Mouse (Mus musculus) spleen, postnatal 10 days (tissue): Measurements from ENCODE around the gene Fgfr2.

ENCODE experiments used
- DNase-seq, 2 experiments: peaks; one replicate each; pipeline ENCODE4 v3.0.0; 2021 to 2022; ENCODE audit warnings: low spot score in 2 of 2

The Fgfr2 gene

GRCm38 (mm10) chr7:133088411-133088810 is 34.7 kb downstream of the Fgfr2 start:
- DNase-seq, result no peak

DNA sequence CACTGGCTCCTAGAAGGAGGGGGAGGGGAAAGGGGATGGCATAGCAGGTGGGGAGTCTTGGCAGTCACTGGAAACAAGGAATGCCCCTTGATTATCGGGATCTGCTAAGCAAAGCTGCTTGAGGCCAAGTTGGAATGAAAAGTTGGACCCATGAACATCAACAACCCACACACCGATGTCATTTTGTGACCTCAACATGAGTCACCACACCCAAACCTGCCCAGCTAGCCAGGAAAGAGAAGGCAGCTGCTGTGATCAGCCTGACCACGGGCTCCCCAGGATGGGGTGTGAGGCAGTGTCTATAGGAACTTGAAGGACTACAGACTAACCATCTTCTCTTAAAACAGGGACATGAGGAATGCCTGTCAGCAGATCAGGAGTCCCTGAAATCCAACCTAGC is 37.7 kb downstream of the Fgfr2 start:
- no peak for DNase-seq

DNA sequence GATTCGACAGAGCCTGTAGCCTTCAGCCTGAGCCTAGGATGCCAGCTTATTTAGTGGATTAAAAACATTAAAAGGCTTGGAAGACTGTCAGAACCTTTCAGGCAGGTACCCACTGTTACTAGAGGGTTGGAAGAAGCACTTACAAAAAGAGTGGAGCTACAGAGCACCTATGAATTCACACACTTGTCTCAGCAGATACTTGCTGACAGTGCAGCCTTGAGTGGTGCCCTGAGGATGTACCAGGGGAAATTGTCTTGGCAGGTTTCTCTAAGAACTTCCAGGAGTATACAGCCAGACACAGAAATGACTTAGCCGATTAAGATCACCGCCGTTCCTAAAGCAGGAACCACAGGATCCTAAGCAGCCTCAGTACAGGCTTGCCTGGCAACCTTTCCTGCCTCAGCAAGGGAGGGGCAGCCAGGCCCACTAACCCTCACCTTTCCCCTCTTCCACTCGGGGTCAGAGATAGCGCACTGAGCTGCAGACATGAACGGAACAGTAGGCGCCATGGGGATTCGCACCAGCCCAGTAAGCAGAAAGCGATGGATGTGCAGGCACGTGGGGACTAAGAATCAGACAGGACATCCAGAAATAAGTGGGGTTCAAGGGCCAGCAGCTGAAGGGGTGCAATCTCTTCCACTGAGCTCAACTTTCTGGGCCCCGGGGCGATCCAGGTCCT is 39.1 kb downstream of the Fgfr2 start:
- no peak for DNase-seq

- no peak for DNase-seq
These were observed 44.2 kb downstream of the Fgfr2 start for GRCm38 (mm10) chr7:133078929-133079328.

DNA sequence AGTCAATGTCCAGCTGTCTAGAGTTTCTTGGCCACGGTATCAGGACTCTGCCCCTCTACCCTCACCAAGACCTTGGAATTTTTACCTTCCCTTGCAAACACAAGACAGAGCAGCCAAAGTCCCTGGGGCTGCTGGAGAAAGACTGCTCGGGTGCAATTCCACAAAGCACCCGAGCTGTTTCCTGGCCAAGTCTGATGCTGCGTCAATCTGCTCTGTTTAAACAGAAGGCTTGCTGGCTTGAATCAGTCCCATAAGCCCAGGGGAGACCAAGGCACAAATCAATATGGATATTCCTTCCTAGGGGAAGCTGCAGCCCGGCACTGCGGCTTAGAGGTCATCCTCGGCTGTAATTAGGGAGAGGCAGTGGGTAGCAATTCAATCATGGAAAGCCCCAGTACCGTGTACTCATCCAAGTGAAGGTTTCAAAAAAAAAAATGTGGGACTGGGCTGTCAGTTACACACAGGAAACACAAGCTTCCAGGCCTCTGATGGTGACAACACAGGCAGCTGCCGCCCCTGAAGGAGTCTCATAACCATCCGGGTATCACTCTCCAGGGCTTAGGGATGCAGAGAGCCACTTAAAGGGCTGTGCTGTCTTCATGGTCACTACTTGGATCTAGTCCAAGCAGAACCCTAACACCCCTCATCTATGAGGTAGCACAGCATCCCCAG is 48.6 kb downstream of the Fgfr2 start:
- no peak for DNase-seq

DNA sequence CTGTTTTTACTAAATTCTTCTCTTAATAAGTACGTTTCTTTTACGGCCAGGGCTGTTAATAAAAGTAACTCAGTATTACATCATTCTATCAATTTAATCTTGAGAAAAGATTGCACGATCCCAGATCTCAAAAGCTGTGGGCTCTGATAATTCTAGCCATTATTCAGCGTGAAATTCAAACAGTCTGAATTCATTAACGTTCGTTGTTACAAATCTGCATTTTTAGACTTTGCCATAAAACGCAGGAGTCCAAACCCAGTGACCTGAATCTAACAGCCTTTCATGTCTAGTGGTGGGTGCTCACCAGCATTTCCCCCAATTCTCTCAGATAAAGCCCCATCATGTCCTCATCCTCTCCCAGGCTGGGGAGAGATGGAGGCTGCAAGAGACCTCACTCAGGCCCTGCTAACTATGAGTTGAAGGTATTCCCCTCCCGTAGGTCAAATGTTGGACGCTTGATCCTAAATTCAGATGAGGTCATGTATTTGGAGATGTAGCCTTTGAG is 50.0 kb downstream of the Fgfr2 start:
- no peak for DNase-seq

GRCm38 (mm10) chr7:133072535-133072934 is 50.6 kb downstream of the Fgfr2 start:
- no peak for DNase-seq

- DNase-seq, result no peak
These were observed 55.8 kb downstream of the Fgfr2 start for GRCm38 (mm10) chr7:133067321-133067841.

- no peak for DNase-seq
These were observed 56.4 kb downstream of the Fgfr2 start for GRCm38 (mm10) chr7:133066776-133067175.

GRCm38 (mm10) chr7:133062055-133062454 is 61.1 kb downstream of the Fgfr2 start:
- no peak for DNase-seq

GRCm38 (mm10) chr7:133060170-133060569 is 63.0 kb downstream of the Fgfr2 start:
- no peak for DNase-seq

- DNase-seq, result no peak
These were observed 63.5 kb downstream of the Fgfr2 start for GRCm38 (mm10) chr7:133059517-133060104.

DNA sequence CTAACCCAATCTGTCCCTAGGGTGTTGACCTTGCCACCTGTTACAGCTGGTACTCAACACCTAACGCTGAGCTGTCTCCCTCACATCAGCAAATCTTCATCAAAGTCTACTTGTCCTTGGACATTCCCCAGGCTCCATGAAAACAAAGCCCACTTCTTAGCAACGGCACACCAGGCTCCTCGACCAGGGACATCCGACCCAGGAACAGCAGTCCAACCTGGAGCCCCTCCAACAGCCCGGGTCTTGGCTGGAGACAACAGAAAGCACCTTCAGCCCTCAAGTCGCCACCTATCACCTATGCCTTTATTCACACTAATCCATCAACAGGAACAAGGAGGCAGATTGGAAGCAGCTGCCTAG is 64.0 kb downstream of the Fgfr2 start:
- no peak for DNase-seq

DNA sequence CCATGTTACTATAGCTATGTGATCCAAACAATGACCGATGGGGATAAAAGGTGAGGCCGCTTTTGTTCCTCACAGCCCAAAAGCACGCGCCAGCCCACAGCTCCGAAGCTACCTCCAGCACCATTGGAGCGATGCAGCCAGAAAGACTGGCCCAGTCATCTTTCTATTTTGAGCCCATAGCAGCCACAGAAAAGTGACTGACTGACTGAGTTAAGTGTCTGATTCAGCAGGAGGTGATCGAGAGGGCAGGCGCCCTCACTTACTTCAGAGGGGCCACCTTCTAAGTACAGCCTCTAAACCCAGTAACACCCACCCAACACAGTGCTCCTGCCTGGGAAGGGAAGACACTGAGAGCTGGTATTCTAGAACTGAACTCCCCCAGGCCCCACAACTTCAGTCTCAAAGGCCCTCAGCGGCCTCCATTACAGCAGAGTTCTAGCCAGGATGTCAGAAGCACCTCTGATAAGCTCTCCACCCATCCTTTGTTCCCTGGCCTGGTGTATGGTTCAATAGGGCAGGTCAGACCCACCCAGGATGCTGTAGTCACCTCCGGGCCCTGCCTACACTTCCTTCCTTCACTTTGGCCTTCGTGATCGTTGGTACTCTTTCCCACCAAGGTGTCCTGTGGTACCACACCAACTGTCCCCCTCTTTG is 64.5 kb downstream of the Fgfr2 start:
- no peak for DNase-seq

DNA sequence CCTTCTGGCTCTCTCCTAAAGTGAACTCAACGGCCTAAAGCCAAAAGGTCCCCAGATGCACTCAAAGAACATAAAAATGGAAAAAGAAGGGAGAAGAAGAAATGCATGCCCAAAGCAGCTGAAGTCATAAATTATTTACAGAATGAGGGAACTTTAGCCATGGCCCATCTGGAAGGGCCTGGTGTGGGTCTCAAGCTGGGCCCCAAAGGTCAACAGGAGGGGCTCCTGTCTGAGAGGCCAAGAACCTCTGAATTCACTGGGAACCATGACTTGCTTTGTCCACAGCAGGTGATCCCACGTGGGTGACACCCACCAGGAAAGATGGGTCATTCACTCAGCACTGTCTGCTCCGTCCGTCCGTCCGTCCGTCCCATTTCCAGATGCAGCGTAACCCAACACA is 66.2 kb downstream of the Fgfr2 start:
- no peak for DNase-seq

- no peak for DNase-seq
These were observed 68.7 kb downstream of the Fgfr2 start for GRCm38 (mm10) chr7:133054486-133054885.

- DNase-seq, result no peak
These were observed 69.4 kb downstream of the Fgfr2 start for GRCm38 (mm10) chr7:133053757-133054156.

DNA sequence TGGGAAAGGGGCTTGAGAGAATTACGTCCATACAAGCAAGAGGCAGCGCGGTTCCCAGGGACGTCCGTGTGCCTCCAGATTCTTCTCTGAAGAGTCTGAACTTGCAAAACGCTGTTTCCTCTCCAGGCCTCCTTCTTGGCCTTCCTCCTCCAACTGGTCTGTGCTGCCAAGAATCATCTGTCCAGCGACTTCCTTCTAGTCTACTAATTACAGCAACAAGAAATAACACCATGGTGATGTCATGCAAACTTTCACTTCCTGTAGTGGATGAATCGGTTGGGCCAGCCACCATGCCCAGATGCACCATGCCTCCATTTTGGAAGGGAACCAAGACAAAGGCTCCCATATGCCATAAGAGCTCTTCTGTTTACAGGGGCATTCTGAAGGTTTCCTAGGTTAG is 70.3 kb downstream of the Fgfr2 start:
- no peak for DNase-seq

DNA sequence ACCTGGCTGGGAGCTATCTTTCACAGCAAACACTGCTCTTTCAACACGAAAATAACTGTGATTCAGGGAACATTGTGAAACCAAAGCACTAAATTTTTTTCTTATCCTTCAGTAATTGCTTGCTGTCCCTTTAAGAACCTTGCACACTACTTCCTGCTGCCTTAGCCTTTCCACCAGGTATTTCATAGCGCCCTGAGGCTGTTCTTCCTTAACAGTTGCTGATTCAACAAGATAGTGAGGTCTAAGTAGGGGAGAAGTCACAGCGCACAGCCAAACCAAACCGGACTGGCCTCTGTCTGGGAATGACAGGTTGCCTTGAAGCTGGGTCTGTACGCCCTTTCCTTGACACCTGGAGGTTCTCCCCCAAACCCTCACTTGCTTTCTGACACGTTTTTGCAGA is 72.5 kb downstream of the Fgfr2 start:
- DNase-seq, result no peak

- no peak for DNase-seq
These were observed 75.0 kb downstream of the Fgfr2 start for GRCm38 (mm10) chr7:133048085-133048630.

DNA sequence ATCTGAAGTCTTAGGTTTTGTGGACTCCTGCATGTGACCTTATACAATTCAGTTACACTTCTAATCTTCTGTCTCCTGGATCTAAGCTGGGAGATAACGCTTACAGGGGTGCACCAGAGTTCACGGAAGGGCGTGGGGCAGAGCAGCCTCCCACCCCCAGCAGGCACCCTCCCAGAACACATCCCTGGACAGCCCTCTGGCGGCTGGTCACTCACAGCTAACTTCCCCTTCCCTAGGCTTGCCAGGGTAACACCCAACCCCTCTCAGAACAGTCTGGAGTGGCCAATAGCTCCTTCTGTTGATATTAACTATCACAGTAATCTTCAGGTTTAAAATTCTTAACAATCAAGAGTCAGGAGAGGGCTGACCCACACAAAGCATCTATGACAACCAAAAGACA is 75.9 kb downstream of the Fgfr2 start:
- DNase-seq, result no peak

GRCm38 (mm10) chr7:133044721-133045120 is 78.4 kb downstream of the Fgfr2 start:
- DNase-seq, result no peak
